Mouse (Mus musculus): ENCODE measurements around the gene Brca1.
"Not testable (repeated sequence)": the region's sequence is repeated elsewhere in the genome, so short reads cannot be mapped to it uniquely, and the experiment has no call there.

Brca1 gene

DNA sequence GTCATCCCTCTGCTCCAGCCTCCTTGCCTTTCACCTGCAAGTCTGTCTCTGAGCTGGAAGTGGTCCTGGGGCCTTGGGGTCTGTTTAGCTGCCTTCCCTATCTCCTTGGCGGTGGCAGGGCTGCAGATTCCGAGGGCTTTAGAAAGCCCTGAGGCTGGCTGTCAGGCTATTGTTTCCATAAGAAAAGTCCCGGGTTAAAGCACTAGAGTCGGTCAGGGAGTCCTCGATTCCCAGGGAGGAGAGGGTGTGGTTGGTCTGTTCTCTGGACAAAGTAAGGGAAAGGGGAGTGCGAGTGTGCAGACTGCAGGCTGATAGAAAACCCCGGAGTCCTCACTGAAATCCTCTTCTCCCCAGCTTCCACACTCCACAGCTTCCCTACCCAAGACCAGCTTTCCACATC, 81.5 kb downstream of the Brca1 start:
- DNase-seq (ENCODE audit: low spot score in 2 of 2): no peak

DNA sequence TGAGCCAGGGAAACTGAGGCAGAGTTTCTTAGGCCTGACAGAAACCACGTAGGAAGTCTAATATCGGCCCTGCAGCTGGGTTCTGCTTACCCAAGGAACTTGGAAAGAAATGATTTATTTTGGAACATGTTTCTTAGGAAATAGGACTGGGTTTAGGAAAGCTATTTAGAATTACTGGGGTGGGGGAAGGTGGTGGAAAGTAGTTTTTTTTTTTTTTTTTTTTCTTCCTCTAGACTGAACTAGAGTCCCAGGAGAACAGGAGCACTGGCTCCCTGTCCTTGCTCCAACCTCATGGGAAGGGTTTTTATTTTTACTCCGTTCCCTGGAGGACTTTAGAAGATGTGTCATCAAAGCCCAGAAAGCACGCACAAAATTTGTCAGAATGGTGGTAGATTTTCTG, 82.6 kb downstream of the Brca1 start:
- no peak for DNase-seq (ENCODE audit: low spot score in 2 of 2)

DNA sequence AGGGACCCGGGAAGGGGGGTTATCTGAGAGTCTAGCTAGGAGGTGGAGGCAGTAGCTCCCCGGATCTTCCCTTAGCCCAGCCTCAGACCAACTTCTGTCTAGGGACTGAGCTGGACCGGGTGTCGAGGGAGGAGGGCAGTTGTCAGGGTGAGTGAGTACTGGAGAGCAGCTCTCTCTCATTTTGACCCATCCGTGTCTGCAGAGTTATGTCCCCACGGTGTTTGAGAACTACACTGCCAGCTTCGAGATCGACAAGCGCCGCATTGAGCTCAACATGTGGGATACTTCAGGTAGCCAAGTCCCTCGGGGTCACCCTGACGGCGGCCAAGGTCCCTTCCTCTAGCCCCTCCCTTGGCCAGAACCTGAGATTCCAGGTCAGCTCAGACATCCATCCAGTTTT, 83.0 kb downstream of the Brca1 start:
- DNase-seq (ENCODE audit: low spot score in 2 of 2): no peak

DNA sequence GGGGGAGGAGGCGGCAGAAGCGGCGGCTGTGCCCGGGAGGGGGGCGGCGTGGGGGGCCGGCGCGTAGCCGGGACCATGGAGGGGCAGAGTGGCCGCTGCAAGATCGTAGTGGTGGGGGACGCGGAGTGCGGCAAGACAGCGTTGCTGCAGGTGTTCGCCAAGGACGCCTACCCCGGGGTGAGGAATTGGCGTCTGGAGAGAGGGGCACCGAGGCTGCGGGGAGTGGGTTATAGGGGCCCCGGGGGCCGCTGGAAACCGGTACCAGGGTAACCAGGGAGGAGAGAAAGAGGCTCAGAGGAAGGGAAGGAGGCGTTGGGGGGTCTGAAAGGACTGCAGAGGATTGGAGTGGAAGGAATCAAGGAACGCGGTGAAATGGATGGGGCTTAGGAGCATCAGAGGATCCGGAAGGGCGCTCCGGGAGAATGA, 83.5 kb downstream of the Brca1 start:
- peak in 1 of 2 experiments; percentile 20 for DNase-seq (ENCODE audit: low spot score in 2 of 2)

DNA sequence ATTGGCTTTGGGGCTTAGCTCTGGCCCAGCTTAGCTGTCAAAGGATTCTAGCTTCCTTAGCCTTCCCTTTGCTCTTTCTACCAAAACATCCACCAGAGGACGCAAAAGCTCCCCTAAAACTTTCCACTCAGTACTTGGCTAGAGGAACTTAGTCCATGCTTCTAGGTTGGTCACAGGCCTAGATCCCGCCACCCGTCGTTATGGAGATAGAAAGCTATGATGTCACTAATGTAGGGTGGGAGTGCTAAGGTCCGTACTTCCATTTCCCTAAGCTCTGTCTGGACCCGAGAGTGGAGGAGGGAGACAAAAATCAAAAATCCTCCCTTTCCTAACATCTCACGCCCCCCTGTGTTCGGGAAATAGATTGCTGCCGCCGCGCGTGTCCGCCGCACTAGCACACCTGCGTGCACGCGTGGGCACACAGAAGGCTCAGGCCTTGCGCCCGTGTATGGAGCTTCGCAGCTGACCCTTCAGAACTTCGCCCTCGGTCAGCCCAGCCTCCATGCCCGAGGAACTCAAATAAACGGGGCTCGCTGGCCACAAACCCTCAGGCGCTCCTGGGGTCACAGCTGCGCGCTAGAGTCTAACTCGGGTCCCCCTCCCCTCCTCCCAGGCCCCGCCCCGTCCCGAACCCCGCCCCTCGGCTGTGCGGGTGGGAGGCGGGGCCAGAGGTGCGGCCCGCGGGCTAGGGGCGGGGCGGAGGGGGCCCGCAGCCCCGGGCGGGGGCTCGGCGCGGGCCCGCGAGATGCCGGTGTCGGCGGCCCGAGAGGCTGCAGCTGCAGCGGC, 84.1 kb downstream of the Brca1 start:
- peak; percentile 70 to 75 for DNase-seq (ENCODE audit: low spot score in 2 of 2)

DNA sequence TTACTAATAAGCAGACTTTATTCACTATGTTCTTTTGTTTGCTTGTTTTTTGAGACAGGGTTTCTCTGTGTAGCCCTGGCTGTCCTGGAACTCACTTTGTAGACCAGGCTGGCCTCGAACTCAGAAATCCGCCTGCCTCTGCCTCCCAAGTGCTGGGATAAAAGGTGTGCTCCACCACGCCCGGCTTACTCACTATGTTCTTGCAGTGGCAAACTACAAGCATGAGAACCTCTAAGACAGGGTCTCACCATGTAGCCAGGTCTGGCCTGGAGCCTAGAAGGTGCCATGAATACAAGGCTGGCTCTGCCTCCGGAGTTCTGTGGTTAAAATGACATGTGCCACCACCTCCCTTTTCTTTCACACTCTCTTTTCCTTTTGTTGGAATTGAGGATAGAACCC, 85.2 kb downstream of the Brca1 start:
- DNase-seq (ENCODE audit: low spot score in 2 of 2): not testable (repeated sequence)

DNA sequence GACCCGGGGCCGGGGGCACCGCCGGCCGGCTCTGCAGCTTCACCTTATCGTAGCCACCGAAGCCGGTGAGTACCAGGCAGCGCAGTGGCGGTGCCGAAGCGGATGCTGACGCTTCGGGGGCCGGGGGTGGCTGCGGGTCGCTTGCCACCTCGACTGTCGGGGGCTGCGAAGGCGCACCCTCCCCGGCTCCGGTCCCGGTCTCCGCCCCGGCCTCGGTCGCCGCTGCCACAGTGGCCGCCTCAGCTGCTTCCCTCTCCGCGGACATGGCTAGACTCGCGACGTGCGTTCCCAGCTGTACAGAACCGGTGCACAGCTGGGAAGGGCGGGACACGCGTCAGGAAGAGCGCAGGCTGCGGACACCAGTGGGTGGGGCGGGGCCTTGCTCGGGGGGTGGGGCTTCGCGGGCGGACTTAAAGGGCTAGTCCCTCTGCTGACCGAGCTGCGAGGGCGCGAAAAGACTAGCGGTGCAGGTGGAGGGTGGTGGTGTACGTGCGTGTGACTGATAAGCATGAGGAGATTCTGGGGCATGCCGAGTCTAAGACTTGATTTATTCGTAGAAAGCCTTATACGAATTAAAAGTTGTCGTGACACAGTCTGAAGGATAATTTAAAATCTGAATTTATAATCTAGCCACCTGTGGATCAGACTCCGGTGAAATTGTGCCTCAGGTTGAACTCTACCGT, 85.7 kb downstream of the Brca1 start, which contains the start of gene Vat1:
TSS of gene Vat1 (minus strand) at position 362 of the 683 bp plus-strand sequence.
- peak; percentile 48 to 59 for DNase-seq (ENCODE audit: low spot score in 2 of 2)

DNA sequence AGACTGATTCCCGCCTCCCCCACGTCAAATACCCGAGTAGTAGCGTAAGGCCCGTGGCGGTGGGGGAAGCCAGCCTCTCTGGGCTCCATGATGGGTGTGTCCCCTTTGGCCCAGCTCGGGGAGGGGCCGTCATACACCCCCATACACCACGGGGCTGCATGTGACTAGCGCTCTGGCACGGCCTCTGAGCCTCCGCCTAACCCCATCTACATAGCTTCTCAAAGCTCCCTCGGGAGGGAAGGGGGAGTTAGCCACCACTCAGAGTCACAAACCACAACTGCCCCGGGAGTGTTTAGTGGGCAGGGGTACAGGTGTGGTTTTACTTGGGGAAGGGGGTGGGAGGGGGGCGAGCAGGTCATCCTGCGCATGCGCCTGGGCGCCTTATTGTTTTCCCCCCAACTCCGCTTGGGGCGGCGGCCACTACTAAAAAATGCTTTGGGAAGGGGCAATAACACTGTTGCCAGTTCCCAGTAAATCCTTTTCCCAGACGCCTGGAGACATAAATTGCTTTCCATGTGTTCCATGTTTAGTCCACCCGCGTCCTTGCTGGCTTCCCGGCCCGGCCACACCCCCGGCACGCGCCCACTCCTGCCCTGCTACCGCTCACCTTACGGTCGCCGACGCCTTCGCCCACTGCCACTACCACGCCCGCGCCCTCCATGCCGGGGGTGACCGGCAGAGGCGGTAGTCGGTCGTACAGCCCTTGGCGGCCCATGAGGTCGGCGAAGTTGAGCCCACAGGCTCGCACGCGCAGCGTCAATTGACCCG, 86.5 kb downstream of the Brca1 start:
- DNase-seq (ENCODE audit: low spot score in 2 of 2): no peak

DNA sequence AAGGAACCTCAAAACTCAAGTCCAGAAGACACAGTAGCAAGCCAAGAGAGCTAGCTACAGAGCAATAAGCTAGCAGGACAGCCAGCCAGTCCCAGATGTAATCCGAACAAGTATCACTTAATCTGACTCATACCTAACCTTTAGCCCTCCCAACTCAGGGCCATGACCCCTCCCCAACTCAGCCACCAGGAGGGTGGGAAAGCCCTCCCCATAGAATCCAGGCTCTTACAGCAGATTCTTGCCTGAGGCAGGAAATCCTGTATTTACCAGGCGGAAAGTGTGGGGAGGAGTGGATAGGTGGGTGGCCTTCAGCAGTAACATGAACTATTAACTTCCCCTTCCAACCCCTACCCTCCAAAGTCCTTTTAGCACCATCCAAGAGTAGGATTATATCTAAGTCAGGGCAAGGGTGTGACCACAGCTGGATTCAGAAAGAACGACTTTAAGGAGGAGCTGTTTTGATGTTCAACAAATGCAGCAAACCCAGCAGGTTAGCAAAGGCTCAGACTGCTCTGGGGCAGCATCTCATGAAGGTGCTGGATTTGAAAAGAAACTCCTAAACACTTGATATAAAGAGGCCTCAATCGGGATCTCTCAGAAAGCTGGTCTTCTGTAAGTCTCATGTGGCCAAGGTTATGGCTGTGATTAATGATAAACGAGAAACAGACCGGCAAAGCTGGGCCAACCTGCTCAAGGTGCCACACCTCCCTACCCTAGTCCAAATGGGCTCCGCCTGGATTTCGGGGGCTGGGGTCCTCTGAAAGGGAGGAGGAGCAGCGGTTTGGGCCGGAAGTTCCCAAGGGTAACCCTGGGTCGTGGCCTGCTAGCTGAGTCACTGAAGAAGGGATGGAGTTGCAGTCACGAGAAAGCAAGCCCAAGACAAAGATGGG, 87.3 kb downstream of the Brca1 start, which contains the start of gene Rnd2:
TSS of gene Rnd2 (plus strand) at position 789 of the 890 bp plus-strand sequence.
- DNase-seq (ENCODE audit: low spot score in 2 of 2): no peak

DNA sequence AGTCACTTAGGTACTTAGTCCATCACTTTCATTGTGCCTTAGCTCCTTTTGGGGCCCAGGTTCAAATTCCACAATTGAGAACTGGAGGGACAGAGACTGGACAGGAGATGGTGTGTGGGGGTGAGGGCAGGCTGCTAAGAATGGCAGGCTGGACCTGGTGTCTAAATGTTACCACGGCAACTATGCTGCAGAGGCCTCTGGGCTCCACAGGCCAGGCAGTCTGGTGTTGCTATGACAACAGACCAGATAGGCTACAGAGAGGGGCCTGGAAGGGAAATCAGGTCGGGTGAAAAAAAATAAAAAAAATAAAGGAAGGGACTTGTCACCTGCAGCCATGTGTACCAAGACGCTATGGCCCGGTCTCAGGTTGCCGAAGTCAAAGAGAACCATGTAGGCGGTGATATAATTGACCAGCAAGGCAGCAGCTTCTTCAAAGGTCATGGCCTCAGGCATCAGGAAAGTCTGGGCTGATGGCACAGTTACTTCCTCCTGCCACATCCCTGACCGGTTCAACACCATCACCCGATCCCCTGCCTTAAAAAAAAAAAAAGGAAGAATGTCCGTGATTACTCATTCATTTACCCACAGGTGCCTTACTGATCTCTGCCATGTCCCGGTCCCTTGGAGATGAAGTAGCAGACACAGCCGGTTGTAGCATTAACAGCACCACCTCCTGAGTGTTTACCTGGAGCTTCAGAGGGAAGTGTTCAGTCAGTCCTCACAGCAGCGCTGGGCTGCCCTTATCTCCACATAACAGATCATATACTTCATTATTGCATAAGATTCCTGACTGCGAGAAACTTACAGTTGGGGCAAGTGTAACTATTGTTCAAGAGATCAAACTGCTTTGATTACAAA, 88.9 kb downstream of the Brca1 start:
- no peak for DNase-seq (ENCODE audit: low spot score in 2 of 2)

DNA sequence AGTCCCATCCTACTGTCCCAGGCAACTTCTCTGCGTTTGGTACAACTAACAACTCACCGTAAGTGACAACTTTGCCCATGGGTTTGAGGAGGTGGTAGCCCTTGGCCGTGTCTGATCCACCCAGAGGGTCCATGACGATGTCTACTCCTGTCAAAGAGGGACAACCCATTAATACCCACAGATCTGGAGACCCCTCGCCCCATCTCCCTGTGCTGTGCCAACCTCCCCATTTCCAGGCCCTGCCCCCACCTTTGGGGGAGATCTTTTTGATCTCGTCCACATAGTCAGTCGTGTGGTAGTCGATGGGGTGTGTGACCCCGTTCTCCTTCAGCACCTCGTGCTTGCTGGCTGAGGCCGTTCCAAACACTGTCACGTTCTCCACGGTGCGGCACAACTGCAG, 89.6 kb downstream of the Brca1 start:
- no peak for DNase-seq (ENCODE audit: low spot score in 2 of 2)

DNA sequence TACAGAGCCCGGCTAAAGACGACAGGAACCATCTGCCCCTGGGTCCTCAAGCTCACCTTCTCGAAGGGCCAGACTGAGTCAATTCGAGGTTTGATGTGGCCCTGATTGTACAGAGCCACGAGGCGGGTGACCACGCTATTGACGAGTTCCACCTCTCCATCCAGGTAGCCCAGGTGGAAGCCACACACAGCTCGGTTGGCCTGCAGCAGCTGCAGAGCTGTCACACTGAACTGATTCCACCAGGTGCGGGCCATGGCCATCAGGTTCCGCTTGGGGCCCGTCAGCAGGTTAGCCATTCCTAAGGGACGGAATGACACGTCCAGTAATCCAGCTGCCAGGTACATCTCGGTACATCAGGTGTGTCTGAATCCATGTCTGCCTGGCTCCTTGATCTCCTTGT, 91.4 kb downstream of the Brca1 start:
- no peak for DNase-seq (ENCODE audit: low spot score in 2 of 2)

DNA sequence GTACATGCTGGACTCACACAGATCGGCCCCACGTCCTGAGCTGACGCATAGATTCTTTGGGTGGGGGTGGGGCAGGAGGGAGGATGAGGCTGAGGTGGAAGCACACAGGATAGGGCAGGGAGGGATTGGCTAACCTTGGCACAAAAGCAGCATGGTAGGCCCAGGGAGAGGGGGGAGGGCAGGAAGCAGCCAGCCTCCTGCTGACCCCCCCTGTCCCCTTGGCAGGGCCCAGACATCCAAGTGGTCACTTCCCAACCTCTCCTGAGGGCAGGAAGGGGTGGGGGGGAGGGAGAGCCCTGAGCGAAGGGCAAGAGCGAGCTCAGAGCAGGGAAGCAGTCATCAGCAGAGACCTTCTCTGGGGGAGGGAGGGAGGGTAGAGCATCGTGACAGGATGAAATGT, 92.0 kb downstream of the Brca1 start:
- DNase-seq (ENCODE audit: low spot score in 2 of 2): no peak

DNA sequence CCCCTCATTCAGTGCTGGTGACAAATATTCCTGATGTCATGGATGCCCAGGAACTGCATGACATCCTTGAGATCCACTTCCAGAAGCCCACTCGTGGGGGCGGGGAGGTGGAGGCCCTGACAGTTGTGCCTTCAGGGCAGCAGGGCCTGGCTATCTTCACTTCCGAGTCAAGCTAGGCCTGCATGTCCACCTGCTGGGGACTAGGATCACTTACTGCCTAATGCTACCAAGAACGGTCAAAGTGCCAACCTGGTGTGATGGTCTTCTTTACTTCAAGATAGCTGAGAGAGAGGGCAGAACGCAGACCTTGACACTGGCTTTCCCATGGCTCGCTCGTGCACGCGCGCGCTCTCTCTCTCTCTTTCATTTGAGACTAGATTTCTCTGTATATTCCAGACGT, 93.5 kb downstream of the Brca1 start:
- no peak for DNase-seq (ENCODE audit: low spot score in 2 of 2)

DNA sequence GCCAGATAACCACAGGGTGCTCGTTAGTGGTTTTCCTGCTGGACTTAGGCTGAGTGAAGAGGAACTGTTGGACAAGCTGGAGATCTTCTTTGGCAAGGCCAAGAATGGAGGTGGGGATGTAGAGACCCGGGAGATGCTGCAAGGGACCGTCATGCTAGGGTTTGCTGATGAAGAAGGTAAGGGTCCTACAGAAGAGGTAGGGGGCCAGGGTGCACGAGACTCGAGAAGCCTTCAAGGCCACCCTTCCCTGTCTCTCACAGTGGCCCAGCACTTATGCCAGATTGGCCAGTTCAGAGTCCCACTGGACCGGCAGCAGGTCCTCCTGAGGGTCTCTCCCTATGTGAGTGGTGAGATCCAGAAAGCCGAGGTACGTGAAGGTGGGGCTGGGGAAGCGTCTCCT, 94.1 kb downstream of the Brca1 start:
- no peak for DNase-seq (ENCODE audit: low spot score in 2 of 2)

DNA sequence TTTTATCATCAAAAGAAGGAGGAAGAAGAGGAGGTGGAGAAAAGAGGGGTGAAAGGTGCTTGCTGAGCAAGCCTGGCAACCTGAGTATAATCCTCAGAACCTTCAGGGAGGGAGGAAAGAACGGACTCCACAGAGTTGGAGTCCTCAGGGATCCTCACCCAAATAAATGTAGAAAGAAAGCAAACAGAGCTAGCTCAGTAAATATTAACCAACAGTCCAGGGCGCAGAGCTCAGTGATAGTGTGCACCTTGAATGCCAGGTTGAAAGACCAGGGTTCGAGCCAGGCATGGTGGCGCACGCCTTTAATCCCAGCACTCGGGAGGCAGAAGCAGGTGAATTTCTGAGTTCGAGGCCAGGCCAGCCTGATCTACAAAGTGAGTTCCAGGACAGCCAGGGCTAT, 96.1 kb downstream of the Brca1 start:
- DNase-seq (ENCODE audit: low spot score in 2 of 2): no peak

DNA sequence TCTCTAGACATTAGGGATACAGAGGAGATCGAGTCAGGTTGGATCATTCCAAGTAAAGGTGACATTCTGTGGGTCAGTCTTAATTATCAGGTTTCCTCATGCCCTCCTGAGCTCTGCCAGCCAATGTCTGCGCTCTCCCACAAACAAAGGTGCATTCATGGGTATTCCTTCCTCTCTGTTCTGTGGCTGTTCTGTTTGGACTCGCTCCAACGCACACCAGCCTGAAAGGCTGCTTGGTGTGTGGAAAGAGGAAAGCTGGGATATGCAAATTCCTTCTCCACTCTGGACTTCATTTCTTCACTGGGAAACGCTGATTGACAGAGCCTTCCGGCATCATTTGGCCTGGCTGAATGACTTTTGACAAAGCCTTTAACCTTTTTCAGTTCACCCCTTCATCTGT, 97.1 kb downstream of the Brca1 start:
- DNase-seq (ENCODE audit: low spot score in 2 of 2): no peak

DNA sequence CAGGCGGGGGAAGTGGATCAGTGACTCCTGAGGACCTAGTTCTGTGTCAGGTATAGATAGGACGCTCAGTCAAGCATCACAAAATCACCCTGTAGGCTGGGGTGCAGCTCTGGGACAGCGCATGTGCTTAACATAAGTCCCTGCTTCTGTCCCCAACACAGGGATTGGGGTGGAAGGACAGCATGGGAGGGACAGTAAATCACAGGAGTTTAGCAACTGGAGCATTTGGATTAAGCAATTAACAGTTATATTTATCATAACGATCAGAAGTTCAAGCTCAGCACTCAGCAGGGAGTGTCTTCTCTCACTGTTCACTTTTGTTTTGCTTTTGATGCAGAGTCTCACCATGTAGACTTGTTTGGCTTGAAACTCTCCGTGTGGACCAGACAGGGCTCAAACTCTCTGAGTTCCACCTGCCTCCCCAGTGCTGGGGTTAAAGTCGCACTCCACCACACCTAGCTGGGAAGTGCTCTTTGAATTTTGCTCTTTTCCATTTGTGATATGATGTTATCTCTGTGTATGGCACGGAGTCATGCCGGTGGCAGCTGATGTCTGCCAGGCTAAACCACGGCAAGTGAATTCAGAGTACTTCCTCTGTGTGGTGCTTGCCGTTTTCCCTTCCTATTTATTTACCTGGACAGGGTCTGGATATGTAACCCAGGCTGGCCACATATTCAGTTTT, 99.5 kb downstream of the Brca1 start:
- DNase-seq (ENCODE audit: low spot score in 2 of 2): no peak

DNA sequence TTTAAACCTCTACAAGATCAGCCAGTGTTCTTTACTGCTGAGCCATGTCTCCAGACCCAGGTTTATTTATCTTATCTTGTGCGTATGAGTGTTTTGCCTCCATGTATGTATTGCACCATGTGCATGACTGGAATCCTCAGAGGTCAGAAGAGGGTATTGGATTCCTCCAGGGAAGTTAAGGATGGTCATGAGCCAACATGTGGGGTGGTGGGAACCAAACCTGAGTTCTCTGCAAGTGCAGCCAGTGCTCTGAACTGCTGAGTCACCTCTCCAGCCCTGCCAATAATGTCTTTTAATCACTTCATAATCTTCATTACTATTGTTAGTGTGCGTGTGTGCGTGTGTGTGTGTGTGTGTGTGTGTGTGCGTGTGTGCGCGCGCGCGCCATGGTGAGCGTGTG, 100.2 kb downstream of the Brca1 start:
- no peak for DNase-seq (ENCODE audit: low spot score in 2 of 2)

DNA sequence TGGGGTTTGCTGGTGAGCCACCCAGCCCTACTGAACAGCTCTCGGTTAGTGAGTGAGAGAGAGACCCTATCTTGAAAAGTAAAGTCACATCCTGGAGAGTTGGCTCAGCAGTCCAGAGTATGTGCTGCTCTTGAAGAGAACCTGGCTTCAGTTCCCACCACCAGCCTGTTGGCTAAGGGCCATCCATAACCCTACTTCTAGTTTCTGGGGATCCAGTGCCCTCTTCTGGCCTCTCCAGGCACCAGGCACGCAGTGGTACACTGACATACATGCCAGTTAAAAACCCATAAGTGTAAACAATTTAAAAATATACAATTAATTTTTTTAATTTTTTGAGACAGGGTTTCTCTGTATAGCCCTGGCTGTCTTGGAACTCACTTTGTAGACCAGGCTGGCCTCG, 101.4 kb downstream of the Brca1 start:
- no peak for DNase-seq (ENCODE audit: low spot score in 2 of 2)
